20 mouse cellular contexts compared by ENCODE assay signal in genomic region chr3:4756099-4756498, GRCm38 (mm10).
DNase-seq lines count a peak whose midpoint lies in the region; ATAC-seq and TF ChIP-seq lines count a peak whose summit lies in the region.
"Had no signal": no experiment of that assay in that cellular context is flagged by ENCODE, and none has a peak within 500 bp of the region (broad histone marks: within the 10 kb centered on the region; RNA-seq: fewer than 3 reads in every experiment).

No protein-coding gene starts in this region.

- H3K4me2 ChIP-seq in hindbrain, postnatal 0 days (ENCODE audit: low read depth, low read length) = no peak overlapping the region
- H3K4me2 ChIP-seq in liver, embryonic 11.5 days = no peak overlapping the region
- H3K4me2 ChIP-seq: embryonic facial prominence, embryonic 13.5 days; forebrain, embryonic 12.5 days; heart, embryonic 12.5 days; hindbrain, embryonic 15.5 days had no signal

- TF ChIP-seq POLR2A in liver, adult 2 months (IDR thresholded peaks at IDR 0.05; ENCODE audit: extremely low read depth, insufficient read depth, low read length) = no peak

- ATAC-seq in hindbrain, postnatal 0 days = no peak
- ATAC-seq in liver, embryonic 11.5 days (replicated peaks; ENCODE audit: low FRiP score) = no peak
- no peak for ATAC-seq in megakaryocyte progenitor cell, adult 5-6 weeks (replicated peaks; ENCODE audit: poor library complexity)
- ATAC-seq: inflammation-experienced regulatory T-cells, adult 6 months had no signal

- no peaks in the 10 kb centered on the region for H3K79me2 ChIP-seq in liver, adult 2 months (ENCODE audit: control insufficient read depth, insufficient read depth, low read length)

- no peak overlapping the region for H3K27ac ChIP-seq in hindbrain, postnatal 0 days
- no peak overlapping the region for H3K27ac ChIP-seq in hindbrain, embryonic 10.5 days
- H3K27ac ChIP-seq in liver, adult 2 months (replicated peaks; ENCODE audit: insufficient read depth, low read depth, low read length) = no peak overlapping the region
- H3K27ac ChIP-seq in liver, embryonic 11.5 days (ENCODE audit: low read depth, low read length) = no peak overlapping the region
- H3K27ac ChIP-seq: embryonic facial prominence, embryonic 13.5 days; forebrain, embryonic 12.5 days; gastrocnemius, adult 2 months; hindbrain, embryonic 15.5 days had no signal

- no peaks in the 10 kb centered on the region for H3K9me3 ChIP-seq in hindbrain, postnatal 0 days (ENCODE audit: low read length)
- peaks cover 7% of the 10 kb centered on the region; the same call in 1 of the 2 replicates for H3K9me3 ChIP-seq in hindbrain, embryonic 10.5 days
- H3K9me3 ChIP-seq in liver, embryonic 11.5 days (ENCODE audit: control insufficient read depth, low read length) = no peaks in the 10 kb centered on the region; the same call in 1 of the 2 replicates
- H3K9me3 ChIP-seq: forebrain, embryonic 12.5 days; G1E; hindbrain, embryonic 15.5 days had no signal

- H3K9ac ChIP-seq in hindbrain, postnatal 0 days (replicated peaks; ENCODE audit: low read length) = no peak overlapping the region
- no peak overlapping the region for H3K9ac ChIP-seq in liver, adult 2 months (ENCODE audit: low read depth, low read length)
- no peak overlapping the region for H3K9ac ChIP-seq in liver, embryonic 11.5 days (ENCODE audit: low read depth, low read length)
- H3K9ac ChIP-seq: embryonic facial prominence, embryonic 13.5 days; forebrain, embryonic 12.5 days; heart, embryonic 12.5 days; hindbrain, embryonic 15.5 days had no signal

- peak; percentile 18; the same call in 1 of the 2 replicates for TF ChIP-seq CTCF in hindbrain, postnatal 0 days (IDR thresholded peaks at IDR 0.05; ENCODE audit: low read depth)
- TF ChIP-seq CTCF in liver, adult 2 months (IDR thresholded peaks at IDR 0.05; ENCODE audit: low read depth, low read length) = no peak

- H3K27me3 ChIP-seq in hindbrain, postnatal 0 days (ENCODE audit: insufficient read depth, low read length) = no peaks in the 10 kb centered on the region
- no peaks in the 10 kb centered on the region for H3K27me3 ChIP-seq in hindbrain, embryonic 10.5 days (ENCODE audit: insufficient read depth, poor library complexity, severe bottlenecking)
- H3K27me3 ChIP-seq in liver, adult 2 months (ENCODE audit: control insufficient read depth, insufficient read depth, low read length) = no peaks in the 10 kb centered on the region
- no peaks in the 10 kb centered on the region for H3K27me3 ChIP-seq in liver, embryonic 11.5 days (replicated peaks; ENCODE audit: control insufficient read depth, insufficient read depth, low read length)
- H3K27me3 ChIP-seq: embryonic facial prominence, embryonic 13.5 days; forebrain, embryonic 12.5 days; heart, embryonic 12.5 days; hindbrain, embryonic 15.5 days had no signal

- H3K4me1 ChIP-seq in hindbrain, postnatal 0 days (ENCODE audit: insufficient read depth, low read length) = no peaks in the 10 kb centered on the region
- no peaks in the 10 kb centered on the region for H3K4me1 ChIP-seq in hindbrain, embryonic 10.5 days (replicated peaks)
- H3K4me1 ChIP-seq in liver, adult 2 months (ENCODE audit: control insufficient read depth, insufficient read depth, low read length) = no peaks in the 10 kb centered on the region
- no peaks in the 10 kb centered on the region for H3K4me1 ChIP-seq in liver, embryonic 11.5 days (replicated peaks; ENCODE audit: control insufficient read depth, insufficient read depth, low read length)
- H3K4me1 ChIP-seq: embryonic facial prominence, embryonic 13.5 days; forebrain, embryonic 12.5 days; heart, embryonic 12.5 days; hindbrain, embryonic 15.5 days had no signal

- 79% methylated on average over 2 of the region's 2 CpGs for WGBS in hindbrain, postnatal 0 days
- WGBS in hindbrain, embryonic 10.5 days = 95% methylated on average over 2 of the region's 2 CpGs
- 82% methylated on average over 2 of the region's 2 CpGs for WGBS in liver, adult 2 months
- WGBS in liver, embryonic 11.5 days = 82% methylated on average over 2 of the region's 2 CpGs

- DNase-seq in hindbrain, postnatal 0 days (ENCODE audit: low spot score) = no peak
- no peak for DNase-seq in hindbrain, embryonic 10.5 days (ENCODE audit: low spot score)
- peak; percentile 0 for DNase-seq in liver, adult 2 months (ENCODE audit: extremely low read depth, low read depth, low spot score)
- no peak for DNase-seq in liver, embryonic 11.5 days (ENCODE audit: low spot score)
- peak; percentile 8 for DNase-seq in NIH3T3 (ENCODE audit: low read depth)
- DNase-seq in urinary bladder, postnatal 10 days (ENCODE audit: low spot score) = no peak
- DNase-seq: adrenal gland, adult 8-10 months; adrenal gland, postnatal 36 days; cerebellum, adult 11 months; cerebellum, adult 8-10 months; cerebellum, postnatal 14 days; gastrocnemius, adult 2 months; gastrocnemius, postnatal 25 days had no signal

- no peak overlapping the region for H3K4me3 ChIP-seq in hindbrain, postnatal 0 days (ENCODE audit: low read length)
- no peak overlapping the region for H3K4me3 ChIP-seq in hindbrain, embryonic 10.5 days
- no peak overlapping the region for H3K4me3 ChIP-seq in liver, adult 2 months (ENCODE audit: insufficient read depth, low read depth, low read length)
- no peak overlapping the region for H3K4me3 ChIP-seq in liver, embryonic 11.5 days (ENCODE audit: low read depth, low read length)
- H3K4me3 ChIP-seq: embryonic facial prominence, embryonic 13.5 days; forebrain, embryonic 12.5 days; gastrocnemius, adult 2 months; heart, embryonic 12.5 days; hindbrain, embryonic 15.5 days had no signal

- H3K36me3 ChIP-seq in hindbrain, postnatal 0 days (ENCODE audit: insufficient read depth, low read length) = no peaks in the 10 kb centered on the region
- no peaks in the 10 kb centered on the region for H3K36me3 ChIP-seq in hindbrain, embryonic 10.5 days
- no peaks in the 10 kb centered on the region for H3K36me3 ChIP-seq in liver, adult 2 months (ENCODE audit: control insufficient read depth, insufficient read depth, low read length)
- no peaks in the 10 kb centered on the region for H3K36me3 ChIP-seq in liver, embryonic 11.5 days (ENCODE audit: control insufficient read depth, insufficient read depth, low read length)
- H3K36me3 ChIP-seq: embryonic facial prominence, embryonic 13.5 days; forebrain, embryonic 12.5 days; G1E; heart, embryonic 12.5 days; hindbrain, embryonic 15.5 days had no signal

Comparison
In these comparisons a context has a peak if more than half of its experiments do, and no peak if none do; other contexts are left out.
1. DNase-seq: peak in liver, adult 2 months (single experiment) and NIH3T3 (single experiment); none in hindbrain, postnatal 0 days (single experiment), hindbrain, embryonic 10.5 days (single experiment), liver, embryonic 11.5 days (single experiment) and urinary bladder, postnatal 10 days (single experiment).